Mouse (Mus musculus) layer of hippocampus, adult 8-10 months (tissue): ENCODE measurements around the gene Ksr1. TPM values are rescaled to one million over a fixed set of nuclear protein-coding genes. Genes with fewer than 3 reads are reported as not detected.
A peak's percentile ranks its signal among the peaks of the same experiment; 100 is the strongest.

Experiments used
- DNase-seq, 2 experiments: peaks; one replicate each; pipeline ENCODE4 v3.0.0; 2022; ENCODE audit warnings: low spot score in 2 of 2
- total RNA-seq, 4 experiments: library from RNA; stranded (reverse); gene quantifications; 2 replicates each; pipeline ENCODE4 v1.2.4; 2022

The Ksr1 gene
- total RNA-seq, 4 experiments from 2014 or later: 138 to 198 (median 174) TPM

- no peak for DNase-seq
Measured at GRCm38 (mm10) chr11:79148783-79149182, 2.6 kb upstream of the Ksr1 start.

- DNase-seq: no peak
Measured at GRCm38 (mm10) chr11:79145283-79146265, 633 bp downstream of the Ksr1 start.

- no peak for DNase-seq
Measured at GRCm38 (mm10) chr11:79144741-79145140, 1.5 kb downstream of the Ksr1 start.

- DNase-seq: no peak
Measured at GRCm38 (mm10) chr11:79144043-79144591, 2.1 kb downstream of the Ksr1 start.

- no peak for DNase-seq
Measured at GRCm38 (mm10) chr11:79143322-79143721, 2.9 kb downstream of the Ksr1 start.

GRCm38 (mm10) chr11:79142381-79142780 lies 3.8 kb downstream of the Ksr1 start:
- DNase-seq: no peak

GRCm38 (mm10) chr11:79141235-79142109 lies 4.7 kb downstream of the Ksr1 start:
- no peak for DNase-seq

GRCm38 (mm10) chr11:79140511-79140888 lies 5.7 kb downstream of the Ksr1 start:
- DNase-seq: no peak

- DNase-seq: no peak
Measured at GRCm38 (mm10) chr11:79139878-79140510, 6.2 kb downstream of the Ksr1 start.

- DNase-seq: no peak
Measured at GRCm38 (mm10) chr11:79138621-79139020, 7.6 kb downstream of the Ksr1 start.

- DNase-seq: peak; percentile 66
Measured at GRCm38 (mm10) chr11:79137245-79137644, 9.0 kb downstream of the Ksr1 start.

GRCm38 (mm10) chr11:79135685-79136360 lies 10.4 kb downstream of the Ksr1 start:
- no peak for DNase-seq

- DNase-seq: no peak
Measured at GRCm38 (mm10) chr11:79135105-79135503, 11.1 kb downstream of the Ksr1 start.

GRCm38 (mm10) chr11:79134416-79135104 lies 11.6 kb downstream of the Ksr1 start:
- DNase-seq: no peak

- DNase-seq: no peak
Measured at GRCm38 (mm10) chr11:79133961-79134360, 12.2 kb downstream of the Ksr1 start.

- no peak for DNase-seq
Measured at GRCm38 (mm10) chr11:79133051-79133450, 13.2 kb downstream of the Ksr1 start.

- DNase-seq: no peak
Measured at GRCm38 (mm10) chr11:79131949-79132411, 14.2 kb downstream of the Ksr1 start.

- no peak for DNase-seq
Measured at GRCm38 (mm10) chr11:79129388-79130356, 16.5 kb downstream of the Ksr1 start.

- no peak for DNase-seq
Measured at GRCm38 (mm10) chr11:79128233-79128632, 18.0 kb downstream of the Ksr1 start.
